Mouse (Mus musculus): Measurements from ENCODE around the gene Esrrg. TPM values are rescaled to one million over a fixed set of nuclear protein-coding genes. Genes with fewer than 3 reads are reported as not detected.

Gene Esrrg
- polyA plus RNA-seq, 1 experiment = not detected

DNA sequence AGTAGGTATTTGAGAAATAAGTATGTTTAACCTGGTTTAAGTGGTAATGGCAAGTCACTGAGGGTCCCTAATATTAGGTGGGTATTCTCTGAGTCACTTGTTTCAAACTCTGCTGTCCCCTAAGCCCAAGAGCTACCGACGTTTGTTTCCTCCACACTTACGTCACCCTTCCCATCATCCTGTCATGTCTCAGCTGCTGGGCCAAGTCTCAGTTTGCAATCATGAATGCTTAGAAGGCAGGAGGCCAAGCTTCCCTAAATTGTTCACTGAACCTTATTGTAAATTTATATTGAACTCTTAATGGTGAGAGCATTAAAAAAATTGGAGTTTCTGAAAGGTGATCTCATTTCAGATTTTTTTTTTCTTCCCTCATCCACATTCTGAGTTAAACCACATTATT is 322.6 kb downstream of the Esrrg start:
- Histone ChIP-seq H3K36me3 (ENCODE audit: control insufficient read depth, insufficient read depth) (no peaks in the 10 kb centered on the region), H3K79me2 (ENCODE audit: control insufficient read depth, insufficient read depth) (no peaks in the 10 kb centered on the region), H3ac (ENCODE audit: control insufficient read depth, insufficient read length, low read depth) (no peak overlapping the region), H3K27me3 (ENCODE audit: control insufficient read depth, insufficient read depth, insufficient read length) (no peaks in the 10 kb centered on the region), H3K4me3 (ENCODE audit: insufficient read depth, poor library complexity, severe bottlenecking) (no peak overlapping the region), H3K79me3 (ENCODE audit: low read depth) (no peaks in the 10 kb centered on the region)
- no peak for TF ChIP-seq MYOD1 (IDR thresholded peaks at IDR 0.05; ENCODE audit: control insufficient read depth, insufficient read length, low read depth)
- TF ChIP-seq MAX (IDR thresholded peaks at IDR 0.05) = no peak
- TF ChIP-seq MYOG (IDR thresholded peaks at IDR 0.05; ENCODE audit: control insufficient read depth, extremely low read depth, insufficient read length) = no peak
- TF ChIP-seq CEBPB (IDR thresholded peaks at IDR 0.05; ENCODE audit: low read depth) = no peak
- TF ChIP-seq USF1 (IDR thresholded peaks at IDR 0.05; ENCODE audit: low read depth) = no peak
- TF ChIP-seq CTCF (IDR thresholded peaks at IDR 0.05; ENCODE audit: control insufficient read depth, insufficient read depth, insufficient read length) = no peak
- TF ChIP-seq FOSL1 (IDR thresholded peaks at IDR 0.05; ENCODE audit: insufficient read depth, low read length, poor library complexity, severe bottlenecking) = no peak

GRCm38 (mm10) chr1:187938652-187939051 is 330.1 kb downstream of the Esrrg start:
- Histone ChIP-seq H3K79me2 (ENCODE audit: control insufficient read depth, insufficient read depth) (no peaks in the 10 kb centered on the region), H3ac (ENCODE audit: control insufficient read depth, insufficient read length, low read depth) (no peak overlapping the region), H3K79me3 (ENCODE audit: low read depth) (no peaks in the 10 kb centered on the region), H3K27me3 (ENCODE audit: control insufficient read depth, insufficient read depth, insufficient read length) (no peaks in the 10 kb centered on the region), H3K4me3 (ENCODE audit: insufficient read depth, poor library complexity, severe bottlenecking) (no peak overlapping the region), H3K36me3 (ENCODE audit: control insufficient read depth, insufficient read depth) (no peaks in the 10 kb centered on the region)
- TF ChIP-seq MAX (IDR thresholded peaks at IDR 0.05) = no peak
- TF ChIP-seq USF1 (IDR thresholded peaks at IDR 0.05; ENCODE audit: low read depth) = no peak
- no peak for TF ChIP-seq FOSL1 (IDR thresholded peaks at IDR 0.05; ENCODE audit: insufficient read depth, low read length, poor library complexity, severe bottlenecking)
- TF ChIP-seq CEBPB (IDR thresholded peaks at IDR 0.05; ENCODE audit: low read depth) = no peak
- TF ChIP-seq MYOD1 (IDR thresholded peaks at IDR 0.05; ENCODE audit: control insufficient read depth, insufficient read length, low read depth) = no peak
- TF ChIP-seq MYOG (IDR thresholded peaks at IDR 0.05; ENCODE audit: control insufficient read depth, extremely low read depth, insufficient read length) = no peak
- TF ChIP-seq CTCF (IDR thresholded peaks at IDR 0.05; ENCODE audit: control insufficient read depth, insufficient read depth, insufficient read length) = no peak

GRCm38 (mm10) chr1:187939078-187939477 is 330.5 kb downstream of the Esrrg start:
- Histone ChIP-seq H3K79me2 (ENCODE audit: control insufficient read depth, insufficient read depth) (no peaks in the 10 kb centered on the region), H3K36me3 (ENCODE audit: control insufficient read depth, insufficient read depth) (no peaks in the 10 kb centered on the region), H3K27me3 (ENCODE audit: control insufficient read depth, insufficient read depth, insufficient read length) (no peaks in the 10 kb centered on the region), H3K79me3 (ENCODE audit: low read depth) (no peaks in the 10 kb centered on the region), H3ac (ENCODE audit: control insufficient read depth, insufficient read length, low read depth) (no peak overlapping the region), H3K4me3 (ENCODE audit: insufficient read depth, poor library complexity, severe bottlenecking) (no peak overlapping the region)
- no peak for TF ChIP-seq MYOD1 (IDR thresholded peaks at IDR 0.05; ENCODE audit: control insufficient read depth, insufficient read length, low read depth)
- no peak for TF ChIP-seq MAX (IDR thresholded peaks at IDR 0.05)
- TF ChIP-seq MYOG (IDR thresholded peaks at IDR 0.05; ENCODE audit: control insufficient read depth, extremely low read depth, insufficient read length) = no peak
- TF ChIP-seq CEBPB (IDR thresholded peaks at IDR 0.05; ENCODE audit: low read depth) = no peak
- TF ChIP-seq FOSL1 (IDR thresholded peaks at IDR 0.05; ENCODE audit: insufficient read depth, low read length, poor library complexity, severe bottlenecking) = no peak
- TF ChIP-seq USF1 (IDR thresholded peaks at IDR 0.05; ENCODE audit: low read depth) = no peak
- TF ChIP-seq CTCF (IDR thresholded peaks at IDR 0.05; ENCODE audit: control insufficient read depth, insufficient read depth, insufficient read length) = no peak

- Histone ChIP-seq H3K36me3 (ENCODE audit: control insufficient read depth, insufficient read depth) (no peaks in the 10 kb centered on the region), H3K79me2 (ENCODE audit: control insufficient read depth, insufficient read depth) (no peaks in the 10 kb centered on the region), H3K27me3 (ENCODE audit: control insufficient read depth, insufficient read depth, insufficient read length) (no peaks in the 10 kb centered on the region), H3K4me3 (ENCODE audit: insufficient read depth, poor library complexity, severe bottlenecking) (no peak overlapping the region), H3K79me3 (ENCODE audit: low read depth) (no peaks in the 10 kb centered on the region), H3ac (ENCODE audit: control insufficient read depth, insufficient read length, low read depth) (no peak overlapping the region)
- TF ChIP-seq MYOG (IDR thresholded peaks at IDR 0.05; ENCODE audit: control insufficient read depth, extremely low read depth, insufficient read length) (no peak), MYOD1 (IDR thresholded peaks at IDR 0.05; ENCODE audit: control insufficient read depth, insufficient read length, low read depth) (no peak), CEBPB (IDR thresholded peaks at IDR 0.05; ENCODE audit: low read depth) (no peak), FOSL1 (IDR thresholded peaks at IDR 0.05; ENCODE audit: insufficient read depth, low read length, poor library complexity, severe bottlenecking) (no peak), CTCF (IDR thresholded peaks at IDR 0.05; ENCODE audit: control insufficient read depth, insufficient read depth, insufficient read length) (no peak), USF1 (IDR thresholded peaks at IDR 0.05; ENCODE audit: low read depth) (no peak), MAX (IDR thresholded peaks at IDR 0.05) (no peak)
Measured at GRCm38 (mm10) chr1:187951506-187951905, 342.9 kb downstream of the Esrrg start.

GRCm38 (mm10) chr1:187956702-187957101 is 348.1 kb downstream of the Esrrg start:
- TF ChIP-seq FOSL1 (IDR thresholded peaks at IDR 0.05; ENCODE audit: insufficient read depth, low read length, poor library complexity, severe bottlenecking) = no peak
- TF ChIP-seq CTCF (IDR thresholded peaks at IDR 0.05; ENCODE audit: control insufficient read depth, insufficient read depth, insufficient read length) = no peak
- TF ChIP-seq MAX (IDR thresholded peaks at IDR 0.05) = no peak
- no peak for TF ChIP-seq MYOG (IDR thresholded peaks at IDR 0.05; ENCODE audit: control insufficient read depth, extremely low read depth, insufficient read length)
- TF ChIP-seq MYOD1 (IDR thresholded peaks at IDR 0.05; ENCODE audit: control insufficient read depth, insufficient read length, low read depth) = no peak
- TF ChIP-seq USF1 (IDR thresholded peaks at IDR 0.05; ENCODE audit: low read depth) = no peak
- no peak for TF ChIP-seq CEBPB (IDR thresholded peaks at IDR 0.05; ENCODE audit: low read depth)
- no peaks in the 10 kb centered on the region for H3K79me3 ChIP-seq (ENCODE audit: low read depth)
- H3ac ChIP-seq (ENCODE audit: control insufficient read depth, insufficient read length, low read depth) = no peak overlapping the region
- no peaks in the 10 kb centered on the region for H3K27me3 ChIP-seq (ENCODE audit: control insufficient read depth, insufficient read depth, insufficient read length)
- no peaks in the 10 kb centered on the region for H3K79me2 ChIP-seq (ENCODE audit: control insufficient read depth, insufficient read depth)
- no peak overlapping the region for H3K4me3 ChIP-seq (ENCODE audit: insufficient read depth, poor library complexity, severe bottlenecking)
- no peaks in the 10 kb centered on the region for H3K36me3 ChIP-seq (ENCODE audit: control insufficient read depth, insufficient read depth)

GRCm38 (mm10) chr1:187959192-187959591 is 350.6 kb downstream of the Esrrg start:
- H3K79me2 ChIP-seq (ENCODE audit: control insufficient read depth, insufficient read depth) = no peaks in the 10 kb centered on the region
- no peaks in the 10 kb centered on the region for H3K36me3 ChIP-seq (ENCODE audit: control insufficient read depth, insufficient read depth)
- no peak overlapping the region for H3K4me3 ChIP-seq (ENCODE audit: insufficient read depth, poor library complexity, severe bottlenecking)
- no peaks in the 10 kb centered on the region for H3K27me3 ChIP-seq (ENCODE audit: control insufficient read depth, insufficient read depth, insufficient read length)
- no peak overlapping the region for H3ac ChIP-seq (ENCODE audit: control insufficient read depth, insufficient read length, low read depth)
- no peak for TF ChIP-seq USF1 (IDR thresholded peaks at IDR 0.05; ENCODE audit: low read depth)
- no peak for TF ChIP-seq CEBPB (IDR thresholded peaks at IDR 0.05; ENCODE audit: low read depth)
- no peak for TF ChIP-seq CTCF (IDR thresholded peaks at IDR 0.05; ENCODE audit: control insufficient read depth, insufficient read depth, insufficient read length)
- no peak for TF ChIP-seq FOSL1 (IDR thresholded peaks at IDR 0.05; ENCODE audit: insufficient read depth, low read length, poor library complexity, severe bottlenecking)
- TF ChIP-seq MAX (IDR thresholded peaks at IDR 0.05) = no peak
- no peak for TF ChIP-seq MYOD1 (IDR thresholded peaks at IDR 0.05; ENCODE audit: control insufficient read depth, insufficient read length, low read depth)
- TF ChIP-seq MYOG (IDR thresholded peaks at IDR 0.05; ENCODE audit: control insufficient read depth, extremely low read depth, insufficient read length) = no peak
- no peaks in the 10 kb centered on the region for H3K79me3 ChIP-seq (ENCODE audit: low read depth)

Measured in C2C12 (cell line).